Mouse (Mus musculus) embryonic facial prominence, embryonic 10.5 days (tissue): Measurements from ENCODE around the gene Alpk1. TPM values are rescaled to one million over a fixed set of nuclear protein-coding genes. Genes with fewer than 3 reads are reported as not detected.
A peak's percentile ranks its signal among the peaks of the same experiment; 100 is the strongest.

Source experiments
- DNase-seq: peaks from one replicate; pipeline ENCODE4 v3.0.0-alpha.2; 2017; ENCODE audit warnings: low spot score
- H3K27ac ChIP-seq: fragments of 300-500 bp; sonication (generic); replicated peaks from 2 replicates; pipeline ENCODE4 v1.5.1; 2016; ENCODE audit warnings: mild to moderate bottlenecking
- H3K27me3 ChIP-seq: fragments of 300-500 bp; sonication (generic); replicated peaks from 2 replicates; pipeline ENCODE4 v1.6.1; 2016; ENCODE audit warnings: low read depth, mild to moderate bottlenecking; ENCODE audit not compliant: poor library complexity, severe bottlenecking
- H3K36me3 ChIP-seq: fragments of 300-500 bp; sonication (generic); replicated peaks from 2 replicates; pipeline ENCODE4 v1.6.1; 2016; ENCODE audit warnings: mild to moderate bottlenecking, moderate library complexity
- H3K4me1 ChIP-seq: fragments of 300-500 bp; sonication (generic); 2 replicates; pipeline ENCODE4 v1.6.1; 2016
- H3K4me3 ChIP-seq: fragments of 300-500 bp; sonication (generic); 2 replicates; pipeline ENCODE4 v1.5.1; 2016; ENCODE audit warnings: mild to moderate bottlenecking, moderate library complexity
- H3K9me3 ChIP-seq: fragments of 300-500 bp; sonication (generic); 2 replicates; pipeline ENCODE4 v1.6.1; 2016; ENCODE audit warnings: mild to moderate bottlenecking
- WGBS: fragments of 180-500 bp; shearing (Covaris S2); methylation state at CpG from one replicate; pipeline ENCODE4 v1.1.7; 2016; 5-methylcytosine and 5-hydroxymethylcytosine counted together
- polyA plus RNA-seq: library from polyadenylated mRNA; unstranded; fragments of >200 nt; fragmentation: Nextera tagmentation; extraction: Ambion mirVana; gene quantifications from 2 replicates; pipeline ENCODE4 v1.2.1, GENCODE M21; 2016

Alpk1 gene
- polyA plus RNA-seq, 1 experiment from 2014 or later, result 0.83 TPM

- no peak overlapping the region for H3K27ac ChIP-seq
- 88% methylated on average over 5 of the region's 5 CpGs for WGBS
- no peak for DNase-seq
- no peak overlapping the region for H3K4me3 ChIP-seq
- H3K9me3 ChIP-seq, result no peaks in the 10 kb centered on the region
- H3K27me3 ChIP-seq, result peaks cover 90% of the 10 kb centered on the region
- H3K36me3 ChIP-seq, result no peaks in the 10 kb centered on the region
- H3K4me1 ChIP-seq, result peaks cover 23% of the 10 kb centered on the region
Measured at GRCm38 (mm10) chr3:127698636-127699035, 81.7 kb downstream of the Alpk1 start.

GRCm38 (mm10) chr3:127696541-127696940 is 83.8 kb downstream of the Alpk1 start:
- DNase-seq, result no peak
- peaks cover 23% of the 10 kb centered on the region for H3K4me1 ChIP-seq
- H3K27me3 ChIP-seq, result peaks cover 90% of the 10 kb centered on the region
- H3K27ac ChIP-seq, result no peak overlapping the region
- H3K36me3 ChIP-seq, result no peaks in the 10 kb centered on the region
- WGBS, result 63% methylated on average over 11 of the region's 11 CpGs
- no peak overlapping the region for H3K4me3 ChIP-seq
- H3K9me3 ChIP-seq, result no peaks in the 10 kb centered on the region

GRCm38 (mm10) chr3:127694802-127695771 is 85.2 kb downstream of the Alpk1 start:
- Histone ChIP-seq H3K27me3 (peaks cover 82% of the 10 kb centered on the region), H3K4me3 (peak overlapping the region; percentile 57), H3K9me3 (no peaks in the 10 kb centered on the region), H3K36me3 (no peaks in the 10 kb centered on the region), H3K27ac (peak overlapping the region; percentile 76), H3K4me1 (peaks cover 23% of the 10 kb centered on the region)
- WGBS, result 7% methylated on average over 43 of the region's 43 CpGs
- peak; percentile 58 for DNase-seq

GRCm38 (mm10) chr3:127691230-127691629 is 89.1 kb downstream of the Alpk1 start:
- Histone ChIP-seq H3K9me3 (no peaks in the 10 kb centered on the region), H3K4me3 (no peak overlapping the region), H3K4me1 (peaks cover 16% of the 10 kb centered on the region), H3K27me3 (peaks cover 58% of the 10 kb centered on the region), H3K36me3 (no peaks in the 10 kb centered on the region), H3K27ac (no peak overlapping the region)
- WGBS, result 60% methylated on average over 4 of the region's 4 CpGs
- DNase-seq, result no peak

GRCm38 (mm10) chr3:127679703-127680102 is 100.6 kb downstream of the Alpk1 start:
- H3K27me3 ChIP-seq, result peaks cover 4% of the 10 kb centered on the region; the same call in 1 of the 2 replicates
- WGBS, result 89% methylated on average over 15 of the region's 15 CpGs
- no peaks in the 10 kb centered on the region for H3K4me1 ChIP-seq
- no peak overlapping the region for H3K27ac ChIP-seq
- H3K36me3 ChIP-seq, result no peaks in the 10 kb centered on the region
- DNase-seq, result no peak
- H3K9me3 ChIP-seq, result no peaks in the 10 kb centered on the region
- H3K4me3 ChIP-seq, result no peak overlapping the region

- Histone ChIP-seq H3K4me1 (peaks cover 10% of the 10 kb centered on the region; the same call in 1 of the 2 replicates), H3K27ac (no peak overlapping the region), H3K36me3 (no peaks in the 10 kb centered on the region), H3K4me3 (no peak overlapping the region), H3K9me3 (no peaks in the 10 kb centered on the region), H3K27me3 (peaks cover 21% of the 10 kb centered on the region)
- WGBS, result 68% methylated on average over 22 of the region's 22 CpGs
- DNase-seq, result peak; percentile 25
Measured at GRCm38 (mm10) chr3:127661646-127662531, 118.4 kb downstream of the Alpk1 start.

- Histone ChIP-seq H3K4me3 (no peak overlapping the region), H3K4me1 (peaks cover 10% of the 10 kb centered on the region; the same call in 1 of the 2 replicates), H3K9me3 (no peaks in the 10 kb centered on the region), H3K27me3 (peaks cover 21% of the 10 kb centered on the region), H3K36me3 (no peaks in the 10 kb centered on the region), H3K27ac (no peak overlapping the region)
- 74% methylated on average over 7 of the region's 7 CpGs for WGBS
- DNase-seq, result no peak
Measured at GRCm38 (mm10) chr3:127660712-127661111, 119.6 kb downstream of the Alpk1 start.

- no peaks in the 10 kb centered on the region for H3K36me3 ChIP-seq
- no peaks in the 10 kb centered on the region for H3K4me1 ChIP-seq
- no peak overlapping the region for H3K27ac ChIP-seq
- WGBS, result 54% methylated on average over 7 of the region's 7 CpGs
- H3K9me3 ChIP-seq, result no peaks in the 10 kb centered on the region
- no peak for DNase-seq
- H3K27me3 ChIP-seq, result peaks cover 46% of the 10 kb centered on the region
- no peak overlapping the region for H3K4me3 ChIP-seq
Measured at GRCm38 (mm10) chr3:127651742-127652653, 128.3 kb downstream of the Alpk1 start.

GRCm38 (mm10) chr3:127646156-127646825 is 134.0 kb downstream of the Alpk1 start:
- Histone ChIP-seq H3K4me1 (peaks cover under 1% of the 10 kb centered on the region; the same call in 1 of the 2 replicates), H3K27ac (no peak overlapping the region), H3K9me3 (no peaks in the 10 kb centered on the region), H3K36me3 (no peaks in the 10 kb centered on the region), H3K27me3 (peaks cover 83% of the 10 kb centered on the region), H3K4me3 (no peak overlapping the region)
- no peak for DNase-seq
- 51% methylated on average over 18 of the region's 18 CpGs for WGBS

- 7% methylated on average over 5 of the region's 5 CpGs for WGBS
- Histone ChIP-seq H3K27me3 (peaks cover 100% of the 10 kb centered on the region), H3K36me3 (no peaks in the 10 kb centered on the region), H3K4me1 (peaks cover 17% of the 10 kb centered on the region), H3K4me3 (no peak overlapping the region), H3K9me3 (no peaks in the 10 kb centered on the region), H3K27ac (no peak overlapping the region)
- DNase-seq, result no peak
Measured at GRCm38 (mm10) chr3:127642211-127642610, 138.1 kb downstream of the Alpk1 start.
